Mouse (Mus musculus): ENCODE data around the gene Lrmda. TPM values are rescaled to one million over a fixed set of nuclear protein-coding genes. Genes with fewer than 3 reads are reported as not detected.

Gene Lrmda
- total and polyA plus RNA-seq, 3 experiments = 0.43 to 1.1 (median 1.0) TPM

- no peak for DNase-seq
- Histone ChIP-seq H3K79me2 (replicated peaks; ENCODE audit: control insufficient read depth, insufficient read depth, low read length) (no peaks in the 10 kb centered on the region), H3K27ac (no peak overlapping the region), H3K4me1 (ENCODE audit: control insufficient read depth, insufficient read depth, low read length) (no peaks in the 10 kb centered on the region), H3K4me3 (no peak overlapping the region), H3K27me3 (ENCODE audit: control insufficient read depth, insufficient read depth, low read length) (no peaks in the 10 kb centered on the region), H3K9ac (ENCODE audit: low read depth, low read length) (no peak overlapping the region), H3K36me3 (ENCODE audit: control insufficient read depth, insufficient read depth, low read length) (no peaks in the 10 kb centered on the region)
- TF ChIP-seq CTCF (IDR thresholded peaks at IDR 0.05) (no peak), POLR2A (IDR thresholded peaks at IDR 0.05; ENCODE audit: insufficient read depth, low read depth, low read length) (no peak), EP300 (IDR thresholded peaks at IDR 0.05; ENCODE audit: insufficient read depth, low read depth, low read length) (no peak)
- intact Hi-C loops (cut with DNase I) = no loop called here
- 88% methylated on average over 6 of the region's 6 CpGs for WGBS
Observed at GRCm38 (mm10) chr14:23057228-23057976, 1037.9 kb downstream of the Lrmda start.

GRCm38 (mm10) chr14:23057987-23058386 lies 1038.5 kb downstream of the Lrmda start:
- WGBS = 95% methylated on average over 2 of the region's 2 CpGs
- intact Hi-C loops (cut with DNase I) = no loop called here

GRCm38 (mm10) chr14:23078719-23079118 lies 1059.2 kb downstream of the Lrmda start:
- Histone ChIP-seq H3K36me3 (ENCODE audit: control insufficient read depth, insufficient read depth, low read length) (no peaks in the 10 kb centered on the region), H3K4me3 (no peak overlapping the region), H3K27ac (no peak overlapping the region), H3K4me1 (ENCODE audit: control insufficient read depth, insufficient read depth, low read length) (no peaks in the 10 kb centered on the region), H3K79me2 (replicated peaks; ENCODE audit: control insufficient read depth, insufficient read depth, low read length) (no peaks in the 10 kb centered on the region), H3K9ac (ENCODE audit: low read depth, low read length) (no peak overlapping the region), H3K27me3 (ENCODE audit: control insufficient read depth, insufficient read depth, low read length) (no peaks in the 10 kb centered on the region)
- intact Hi-C loops (cut with DNase I) = no loop called here
- no peak for DNase-seq
- WGBS = 55% methylated on average over 1 of the region's 1 CpGs
- TF ChIP-seq EP300 (IDR thresholded peaks at IDR 0.05; ENCODE audit: insufficient read depth, low read depth, low read length) (no peak), POLR2A (IDR thresholded peaks at IDR 0.05; ENCODE audit: insufficient read depth, low read depth, low read length) (no peak), CTCF (IDR thresholded peaks at IDR 0.05) (no peak)

More at GRCm38 (mm10) chr14:23057987-23058386, 1038.5 kb downstream of the Lrmda start:
- TF ChIP-seq CTCF (IDR thresholded peaks at IDR 0.05) (no peak), EP300 (IDR thresholded peaks at IDR 0.05; ENCODE audit: insufficient read depth, low read depth, low read length) (no peak), POLR2A (IDR thresholded peaks at IDR 0.05; ENCODE audit: insufficient read depth, low read depth, low read length) (no peak)
- Histone ChIP-seq H3K9ac (ENCODE audit: low read depth, low read length) (no peak overlapping the region), H3K4me3 (no peak overlapping the region), H3K27me3 (ENCODE audit: control insufficient read depth, insufficient read depth, low read length) (no peaks in the 10 kb centered on the region), H3K27ac (no peak overlapping the region), H3K79me2 (replicated peaks; ENCODE audit: control insufficient read depth, insufficient read depth, low read length) (no peaks in the 10 kb centered on the region), H3K4me1 (ENCODE audit: control insufficient read depth, insufficient read depth, low read length) (no peaks in the 10 kb centered on the region), H3K36me3 (ENCODE audit: control insufficient read depth, insufficient read depth, low read length) (no peaks in the 10 kb centered on the region)
- no peak for DNase-seq

- DNase-seq = no peak
- no peaks in the 10 kb centered on the region for H3K4me1 ChIP-seq (ENCODE audit: control insufficient read depth, insufficient read depth, low read length)
- no peak overlapping the region for H3K9ac ChIP-seq (ENCODE audit: low read depth, low read length)
- no peaks in the 10 kb centered on the region for H3K27me3 ChIP-seq (ENCODE audit: control insufficient read depth, insufficient read depth, low read length)
- no peaks in the 10 kb centered on the region for H3K79me2 ChIP-seq (replicated peaks; ENCODE audit: control insufficient read depth, insufficient read depth, low read length)
- no peak overlapping the region for H3K27ac ChIP-seq
- H3K4me3 ChIP-seq = no peak overlapping the region
- 81% methylated on average over 1 of the region's 1 CpGs for WGBS
- no peak for TF ChIP-seq POLR2A (IDR thresholded peaks at IDR 0.05; ENCODE audit: insufficient read depth, low read depth, low read length)
- intact Hi-C loops (cut with DNase I) = no loop called here
- H3K36me3 ChIP-seq (ENCODE audit: control insufficient read depth, insufficient read depth, low read length) = no peaks in the 10 kb centered on the region
Observed at GRCm38 (mm10) chr14:23084241-23084773, 1064.8 kb downstream of the Lrmda start.

- Histone ChIP-seq H3K79me2 (replicated peaks; ENCODE audit: control insufficient read depth, insufficient read depth, low read length) (no peaks in the 10 kb centered on the region), H3K36me3 (ENCODE audit: control insufficient read depth, insufficient read depth, low read length) (no peaks in the 10 kb centered on the region), H3K27ac (no peak overlapping the region), H3K9ac (ENCODE audit: low read depth, low read length) (no peak overlapping the region), H3K4me3 (no peak overlapping the region), H3K4me1 (ENCODE audit: control insufficient read depth, insufficient read depth, low read length) (no peaks in the 10 kb centered on the region), H3K27me3 (ENCODE audit: control insufficient read depth, insufficient read depth, low read length) (no peaks in the 10 kb centered on the region)
- no peak for DNase-seq
- intact Hi-C loops (cut with DNase I) = no loop called here
- WGBS = 44% methylated on average over 1 of the region's 1 CpGs
- TF ChIP-seq EP300 (IDR thresholded peaks at IDR 0.05; ENCODE audit: insufficient read depth, low read depth, low read length) (no peak), POLR2A (IDR thresholded peaks at IDR 0.05; ENCODE audit: insufficient read depth, low read depth, low read length) (no peak), CTCF (IDR thresholded peaks at IDR 0.05) (no peak)
Observed at GRCm38 (mm10) chr14:23084797-23085196, 1065.3 kb downstream of the Lrmda start.

- H3K27me3 ChIP-seq (ENCODE audit: control insufficient read depth, insufficient read depth, low read length) = no peaks in the 10 kb centered on the region
- H3K79me2 ChIP-seq (replicated peaks; ENCODE audit: control insufficient read depth, insufficient read depth, low read length) = no peaks in the 10 kb centered on the region
- no peak overlapping the region for H3K9ac ChIP-seq (ENCODE audit: low read depth, low read length)
- no peaks in the 10 kb centered on the region for H3K36me3 ChIP-seq (ENCODE audit: control insufficient read depth, insufficient read depth, low read length)
- no peak for DNase-seq
- intact Hi-C loops (cut with DNase I) = no loop called here
- no peak overlapping the region for H3K4me3 ChIP-seq
- WGBS = 86% methylated on average over 4 of the region's 4 CpGs
- H3K4me1 ChIP-seq (ENCODE audit: control insufficient read depth, insufficient read depth, low read length) = no peaks in the 10 kb centered on the region
- no peak overlapping the region for H3K27ac ChIP-seq
- TF ChIP-seq CTCF (IDR thresholded peaks at IDR 0.05) (no peak), EP300 (IDR thresholded peaks at IDR 0.05; ENCODE audit: insufficient read depth, low read depth, low read length) (no peak), POLR2A (IDR thresholded peaks at IDR 0.05; ENCODE audit: insufficient read depth, low read depth, low read length) (no peak)
Observed at GRCm38 (mm10) chr14:23093306-23093705, 1073.8 kb downstream of the Lrmda start.

Data from heart, adult 2 months (tissue).